Mouse (Mus musculus) heart, postnatal 0 days (tissue): ENCODE results near the gene Gm27021.

ENCODE experiments used
- CTCF ChIP-seq: IDR thresholded peaks from 2 replicates; pipeline ENCODE4 v1.5.1; 2016; ENCODE audit warnings: antibody characterized with exemption, control low read depth, low read depth
- EP300 ChIP-seq: IDR thresholded peaks from 2 replicates; pipeline ENCODE4 v1.6.1; 2016; ENCODE audit warnings: antibody characterized with exemption, low read depth

- TF ChIP-seq CTCF (peak; percentile 92), EP300 (no peak)
These were observed 60.0 kb downstream of the Gm27021 start for GRCm38 (mm10) chr8:120607885-120608284.
